Mouse (Mus musculus): ENCODE measurements around the gene Ulk4. TPM values are rescaled to one million over a fixed set of nuclear protein-coding genes. Genes with fewer than 3 reads are reported as not detected.

The Ulk4 gene
- polyA plus RNA-seq, 1 experiment, result 1.1 TPM

- Histone ChIP-seq H3ac (ENCODE audit: control insufficient read depth, insufficient read length, low read depth) (no peak overlapping the region), H3K36me3 (ENCODE audit: control insufficient read depth, insufficient read depth) (no peaks in the 10 kb centered on the region), H3K4me3 (ENCODE audit: insufficient read depth, poor library complexity, severe bottlenecking) (no peak overlapping the region), H3K79me3 (ENCODE audit: low read depth) (peaks cover 46% of the 10 kb centered on the region), H3K79me2 (ENCODE audit: control insufficient read depth, insufficient read depth) (peaks cover 94% of the 10 kb centered on the region), H3K27me3 (ENCODE audit: control insufficient read depth, insufficient read depth, insufficient read length) (no peaks in the 10 kb centered on the region)
- TF ChIP-seq MYOD1 (IDR thresholded peaks at IDR 0.05; ENCODE audit: control insufficient read depth, insufficient read length, low read depth), result no peak
- no peak for TF ChIP-seq CEBPB (IDR thresholded peaks at IDR 0.05; ENCODE audit: low read depth)
- no peak for TF ChIP-seq FOSL1 (IDR thresholded peaks at IDR 0.05; ENCODE audit: insufficient read depth, low read length, poor library complexity, severe bottlenecking)
- no peak for TF ChIP-seq MYOG (IDR thresholded peaks at IDR 0.05; ENCODE audit: control insufficient read depth, extremely low read depth, insufficient read length)
These were observed 34.8 kb upstream of the Ulk4 start for GRCm38 (mm10) chr9:121311846-121312236.

GRCm38 (mm10) chr9:121310501-121310900 lies 33.5 kb upstream of the Ulk4 start:
- H3K4me3 ChIP-seq (ENCODE audit: insufficient read depth, poor library complexity, severe bottlenecking), result no peak overlapping the region
- no peaks in the 10 kb centered on the region for H3K36me3 ChIP-seq (ENCODE audit: control insufficient read depth, insufficient read depth)
- H3ac ChIP-seq (ENCODE audit: control insufficient read depth, insufficient read length, low read depth), result no peak overlapping the region
- H3K79me3 ChIP-seq (ENCODE audit: low read depth), result peaks cover 51% of the 10 kb centered on the region
- no peak for TF ChIP-seq MAX (IDR thresholded peaks at IDR 0.05)
- no peak for TF ChIP-seq MYOG (IDR thresholded peaks at IDR 0.05; ENCODE audit: control insufficient read depth, extremely low read depth, insufficient read length)
- no peak for TF ChIP-seq MYOD1 (IDR thresholded peaks at IDR 0.05; ENCODE audit: control insufficient read depth, insufficient read length, low read depth)
- TF ChIP-seq FOSL1 (IDR thresholded peaks at IDR 0.05; ENCODE audit: insufficient read depth, low read length, poor library complexity, severe bottlenecking), result no peak
- no peak for TF ChIP-seq USF1 (IDR thresholded peaks at IDR 0.05; ENCODE audit: low read depth)
- no peak for TF ChIP-seq CEBPB (IDR thresholded peaks at IDR 0.05; ENCODE audit: low read depth)
- peaks cover 94% of the 10 kb centered on the region for H3K79me2 ChIP-seq (ENCODE audit: control insufficient read depth, insufficient read depth)
- no peaks in the 10 kb centered on the region for H3K27me3 ChIP-seq (ENCODE audit: control insufficient read depth, insufficient read depth, insufficient read length)

DNA sequence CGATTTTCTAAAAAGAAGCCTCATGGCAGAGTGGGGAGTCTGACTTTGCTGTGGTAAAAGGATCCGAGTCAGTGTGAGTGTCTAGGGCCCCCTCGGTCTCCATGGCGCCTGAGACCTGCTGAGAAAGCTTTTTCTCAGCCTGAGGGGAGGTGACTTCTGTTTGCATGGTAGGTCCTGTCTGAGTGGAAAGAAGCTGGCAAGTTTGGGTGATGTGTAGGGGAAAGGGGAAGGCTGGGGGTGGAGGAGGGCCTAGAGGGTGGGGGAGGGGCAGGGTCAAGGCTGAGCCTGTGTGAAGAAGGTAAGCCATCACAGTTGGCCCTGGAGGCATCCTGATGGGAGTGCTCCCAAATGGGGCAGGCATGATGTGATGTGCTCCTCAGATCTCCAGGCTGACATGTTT lies 32.3 kb upstream of the Ulk4 start:
- Histone ChIP-seq H3K36me3 (ENCODE audit: control insufficient read depth, insufficient read depth) (no peaks in the 10 kb centered on the region), H3K4me3 (ENCODE audit: insufficient read depth, poor library complexity, severe bottlenecking) (no peak overlapping the region), H3ac (ENCODE audit: control insufficient read depth, insufficient read length, low read depth) (no peak overlapping the region), H3K79me2 (ENCODE audit: control insufficient read depth, insufficient read depth) (peaks cover 94% of the 10 kb centered on the region), H3K79me3 (ENCODE audit: low read depth) (peaks cover 52% of the 10 kb centered on the region), H3K27me3 (ENCODE audit: control insufficient read depth, insufficient read depth, insufficient read length) (no peaks in the 10 kb centered on the region)
- TF ChIP-seq CEBPB (IDR thresholded peaks at IDR 0.05; ENCODE audit: low read depth), result no peak
- no peak for TF ChIP-seq USF1 (IDR thresholded peaks at IDR 0.05; ENCODE audit: low read depth)

- H3K4me3 ChIP-seq (ENCODE audit: insufficient read depth, poor library complexity, severe bottlenecking), result no peak overlapping the region
These were observed 28.5 kb upstream of the Ulk4 start for GRCm38 (mm10) chr9:121305456-121305855.

GRCm38 (mm10) chr9:121304520-121304919 lies 27.5 kb upstream of the Ulk4 start:
- Histone ChIP-seq H3K27me3 (ENCODE audit: control insufficient read depth, insufficient read depth, insufficient read length) (no peaks in the 10 kb centered on the region), H3ac (ENCODE audit: control insufficient read depth, insufficient read length, low read depth) (no peak overlapping the region), H3K79me3 (ENCODE audit: low read depth) (peaks cover 73% of the 10 kb centered on the region), H3K79me2 (ENCODE audit: control insufficient read depth, insufficient read depth) (peaks cover 97% of the 10 kb centered on the region), H3K36me3 (ENCODE audit: control insufficient read depth, insufficient read depth) (no peaks in the 10 kb centered on the region), H3K4me3 (ENCODE audit: insufficient read depth, poor library complexity, severe bottlenecking) (no peak overlapping the region)
- TF ChIP-seq MYOG (IDR thresholded peaks at IDR 0.05; ENCODE audit: control insufficient read depth, extremely low read depth, insufficient read length) (no peak), USF1 (IDR thresholded peaks at IDR 0.05; ENCODE audit: low read depth) (no peak), CTCF (IDR thresholded peaks at IDR 0.05; ENCODE audit: control insufficient read depth, insufficient read depth, insufficient read length) (no peak), CEBPB (IDR thresholded peaks at IDR 0.05; ENCODE audit: low read depth) (no peak), FOSL1 (IDR thresholded peaks at IDR 0.05; ENCODE audit: insufficient read depth, low read length, poor library complexity, severe bottlenecking) (no peak), MYOD1 (IDR thresholded peaks at IDR 0.05; ENCODE audit: control insufficient read depth, insufficient read length, low read depth) (no peak), MAX (IDR thresholded peaks at IDR 0.05) (no peak)

More at GRCm38 (mm10) chr9:121305456-121305855, 28.5 kb upstream of the Ulk4 start:
- Histone ChIP-seq H3K36me3 (ENCODE audit: control insufficient read depth, insufficient read depth) (no peaks in the 10 kb centered on the region), H3K27me3 (ENCODE audit: control insufficient read depth, insufficient read depth, insufficient read length) (no peaks in the 10 kb centered on the region), H3K79me2 (ENCODE audit: control insufficient read depth, insufficient read depth) (peaks cover 97% of the 10 kb centered on the region), H3K79me3 (ENCODE audit: low read depth) (peaks cover 69% of the 10 kb centered on the region), H3ac (ENCODE audit: control insufficient read depth, insufficient read length, low read depth) (no peak overlapping the region)
- TF ChIP-seq MYOG (IDR thresholded peaks at IDR 0.05; ENCODE audit: control insufficient read depth, extremely low read depth, insufficient read length) (no peak), USF1 (IDR thresholded peaks at IDR 0.05; ENCODE audit: low read depth) (no peak), MYOD1 (IDR thresholded peaks at IDR 0.05; ENCODE audit: control insufficient read depth, insufficient read length, low read depth) (no peak), FOSL1 (IDR thresholded peaks at IDR 0.05; ENCODE audit: insufficient read depth, low read length, poor library complexity, severe bottlenecking) (no peak), CTCF (IDR thresholded peaks at IDR 0.05; ENCODE audit: control insufficient read depth, insufficient read depth, insufficient read length) (no peak), CEBPB (IDR thresholded peaks at IDR 0.05; ENCODE audit: low read depth) (no peak), MAX (IDR thresholded peaks at IDR 0.05) (no peak)

GRCm38 (mm10) chr9:121303748-121304147 lies 26.8 kb upstream of the Ulk4 start:
- H3K36me3 ChIP-seq (ENCODE audit: control insufficient read depth, insufficient read depth), result no peaks in the 10 kb centered on the region
- peaks cover 79% of the 10 kb centered on the region for H3K79me3 ChIP-seq (ENCODE audit: low read depth)
- no peak overlapping the region for H3K4me3 ChIP-seq (ENCODE audit: insufficient read depth, poor library complexity, severe bottlenecking)
- H3K79me2 ChIP-seq (ENCODE audit: control insufficient read depth, insufficient read depth), result peaks cover 97% of the 10 kb centered on the region
- TF ChIP-seq CTCF (IDR thresholded peaks at IDR 0.05; ENCODE audit: control insufficient read depth, insufficient read depth, insufficient read length) (no peak), CEBPB (IDR thresholded peaks at IDR 0.05; ENCODE audit: low read depth) (no peak), MAX (IDR thresholded peaks at IDR 0.05) (no peak), MYOD1 (IDR thresholded peaks at IDR 0.05; ENCODE audit: control insufficient read depth, insufficient read length, low read depth) (no peak), USF1 (IDR thresholded peaks at IDR 0.05; ENCODE audit: low read depth) (no peak), MYOG (IDR thresholded peaks at IDR 0.05; ENCODE audit: control insufficient read depth, extremely low read depth, insufficient read length) (no peak), FOSL1 (IDR thresholded peaks at IDR 0.05; ENCODE audit: insufficient read depth, low read length, poor library complexity, severe bottlenecking) (no peak)
- H3ac ChIP-seq (ENCODE audit: control insufficient read depth, insufficient read length, low read depth), result no peak overlapping the region
- H3K27me3 ChIP-seq (ENCODE audit: control insufficient read depth, insufficient read depth, insufficient read length), result no peaks in the 10 kb centered on the region

Data from C2C12 (cell line).